Mouse (Mus musculus): ENCODE results near the gene Jph3. TPM values are rescaled to one million over a fixed set of nuclear protein-coding genes. Genes with fewer than 3 reads are reported as not detected.

Gene Jph3
- polyA plus RNA-seq, 1 experiment from 2014 or later: 22.4 TPM

GRCm38 (mm10) chr8:121705174-121705573 is 24.2 kb upstream of the Jph3 start:
- no peaks in the 10 kb centered on the region for H3K27me3 ChIP-seq (ENCODE audit: insufficient read depth, poor library complexity, severe bottlenecking)
- H3K4me1 ChIP-seq (replicated peaks): peaks cover 12% of the 10 kb centered on the region
- 71% methylated on average over 3 of the region's 3 CpGs for WGBS
- no peak overlapping the region for H3K4me3 ChIP-seq
- 0 out of 2 replicates have a peak overlapping the region, but pooled peaks have one; percentile 23 for H3K27ac ChIP-seq
- no peak for DNase-seq (ENCODE audit: low spot score)
- H3K9me3 ChIP-seq: no peaks in the 10 kb centered on the region
- no peaks in the 10 kb centered on the region for H3K36me3 ChIP-seq

GRCm38 (mm10) chr8:121706956-121707355 is 22.5 kb upstream of the Jph3 start:
- Histone ChIP-seq H3K27me3 (ENCODE audit: insufficient read depth, poor library complexity, severe bottlenecking) (no peaks in the 10 kb centered on the region), H3K36me3 (no peaks in the 10 kb centered on the region), H3K27ac (no peak overlapping the region), H3K4me1 (replicated peaks) (peaks cover 12% of the 10 kb centered on the region), H3K9me3 (no peaks in the 10 kb centered on the region), H3K4me3 (no peak overlapping the region)
- 90% methylated on average over 11 of the region's 11 CpGs for WGBS
- DNase-seq (ENCODE audit: low spot score): no peak

- Histone ChIP-seq H3K36me3 (no peaks in the 10 kb centered on the region), H3K9me3 (no peaks in the 10 kb centered on the region), H3K27me3 (ENCODE audit: insufficient read depth, poor library complexity, severe bottlenecking) (peaks cover 1% of the 10 kb centered on the region; the same call in 1 of the 2 replicates), H3K4me3 (no peak overlapping the region), H3K4me1 (replicated peaks) (peaks cover 12% of the 10 kb centered on the region), H3K27ac (no peak overlapping the region)
- no peak for DNase-seq (ENCODE audit: low spot score)
- 59% methylated on average over 6 of the region's 6 CpGs for WGBS
Measured at GRCm38 (mm10) chr8:121708406-121708805, 21.0 kb upstream of the Jph3 start.

- no peaks in the 10 kb centered on the region for H3K36me3 ChIP-seq
- WGBS: 54% methylated on average over 14 of the region's 14 CpGs
- no peak for DNase-seq (ENCODE audit: low spot score)
- peak overlapping the region; percentile 30 for H3K4me3 ChIP-seq
- peaks cover 28% of the 10 kb centered on the region for H3K4me1 ChIP-seq (replicated peaks)
- H3K27ac ChIP-seq: peak overlapping the region; percentile 59
- no peaks in the 10 kb centered on the region for H3K9me3 ChIP-seq
- peaks cover 44% of the 10 kb centered on the region for H3K27me3 ChIP-seq (ENCODE audit: insufficient read depth, poor library complexity, severe bottlenecking)
Measured at GRCm38 (mm10) chr8:121717502-121717901, 11.9 kb upstream of the Jph3 start.

GRCm38 (mm10) chr8:121717982-121718425 is 11.4 kb upstream of the Jph3 start:
- peaks cover 28% of the 10 kb centered on the region for H3K4me1 ChIP-seq (replicated peaks)
- H3K9me3 ChIP-seq: no peaks in the 10 kb centered on the region
- peak; percentile 94 for DNase-seq (ENCODE audit: low spot score)
- H3K4me3 ChIP-seq: peak overlapping the region; percentile 30
- peaks cover 44% of the 10 kb centered on the region for H3K27me3 ChIP-seq (ENCODE audit: insufficient read depth, poor library complexity, severe bottlenecking)
- 28% methylated on average over 12 of the region's 12 CpGs for WGBS
- no peaks in the 10 kb centered on the region for H3K36me3 ChIP-seq
- peak overlapping the region; percentile 59 for H3K27ac ChIP-seq

GRCm38 (mm10) chr8:121718925-121719324 is 10.5 kb upstream of the Jph3 start:
- WGBS: 58% methylated on average over 6 of the region's 6 CpGs
- DNase-seq (ENCODE audit: low spot score): no peak
- H3K36me3 ChIP-seq: no peaks in the 10 kb centered on the region

GRCm38 (mm10) chr8:121721072-121721471 is 8.4 kb upstream of the Jph3 start:
- 61% methylated on average over 6 of the region's 6 CpGs for WGBS
- DNase-seq (ENCODE audit: low spot score): no peak
- H3K36me3 ChIP-seq: no peaks in the 10 kb centered on the region

More at GRCm38 (mm10) chr8:121718925-121719324, 10.5 kb upstream of the Jph3 start:
- H3K4me1 ChIP-seq (replicated peaks): peaks cover 28% of the 10 kb centered on the region
- H3K27me3 ChIP-seq (ENCODE audit: insufficient read depth, poor library complexity, severe bottlenecking): peaks cover 40% of the 10 kb centered on the region
- H3K4me3 ChIP-seq: no peak overlapping the region
- no peak overlapping the region for H3K27ac ChIP-seq
- H3K9me3 ChIP-seq: no peaks in the 10 kb centered on the region

GRCm38 (mm10) chr8:121723846-121724245 is 5.6 kb upstream of the Jph3 start:
- H3K4me3 ChIP-seq: no peak overlapping the region
- no peak overlapping the region for H3K27ac ChIP-seq
- H3K9me3 ChIP-seq: peaks cover 7% of the 10 kb centered on the region; the same call in 1 of the 2 replicates
- H3K36me3 ChIP-seq: no peaks in the 10 kb centered on the region
- WGBS: 78% methylated on average over 12 of the region's 12 CpGs
- peaks cover 32% of the 10 kb centered on the region for H3K27me3 ChIP-seq (ENCODE audit: insufficient read depth, poor library complexity, severe bottlenecking)
- no peak for DNase-seq (ENCODE audit: low spot score)
- no peaks in the 10 kb centered on the region for H3K4me1 ChIP-seq (replicated peaks)

More at GRCm38 (mm10) chr8:121721072-121721471, 8.4 kb upstream of the Jph3 start:
- Histone ChIP-seq H3K9me3 (no peaks in the 10 kb centered on the region), H3K4me3 (no peak overlapping the region), H3K4me1 (replicated peaks) (peaks cover 17% of the 10 kb centered on the region), H3K27ac (no peak overlapping the region), H3K27me3 (ENCODE audit: insufficient read depth, poor library complexity, severe bottlenecking) (peaks cover 28% of the 10 kb centered on the region)

GRCm38 (mm10) chr8:121727164-121727563 is 2.3 kb upstream of the Jph3 start:
- 62% methylated on average over 3 of the region's 3 CpGs for WGBS
- no peaks in the 10 kb centered on the region for H3K36me3 ChIP-seq
- peaks cover 25% of the 10 kb centered on the region for H3K4me1 ChIP-seq (replicated peaks)
- no peak overlapping the region for H3K27ac ChIP-seq
- no peak overlapping the region for H3K4me3 ChIP-seq
- peaks cover 7% of the 10 kb centered on the region; the same call in 1 of the 2 replicates for H3K9me3 ChIP-seq
- no peak for DNase-seq (ENCODE audit: low spot score)
- peaks cover 58% of the 10 kb centered on the region for H3K27me3 ChIP-seq (ENCODE audit: insufficient read depth, poor library complexity, severe bottlenecking)

GRCm38 (mm10) chr8:121729754-121730153 is 331 bp downstream of the Jph3 start:
- no peaks in the 10 kb centered on the region for H3K36me3 ChIP-seq
- 6% methylated on average over 49 of the region's 54 CpGs for WGBS
- peaks cover 29% of the 10 kb centered on the region for H3K4me1 ChIP-seq (replicated peaks)
- peak overlapping the region; percentile 59; the same call in 1 of the 2 replicates for H3K27ac ChIP-seq
- peaks cover 7% of the 10 kb centered on the region; the same call in 1 of the 2 replicates for H3K9me3 ChIP-seq
- DNase-seq (ENCODE audit: low spot score): peak; percentile 31
- H3K27me3 ChIP-seq (ENCODE audit: insufficient read depth, poor library complexity, severe bottlenecking): peaks cover 68% of the 10 kb centered on the region
- peak overlapping the region; percentile 61 for H3K4me3 ChIP-seq

GRCm38 (mm10) chr8:121730170-121730569 is 747 bp downstream of the Jph3 start:
- WGBS: under 1% methylated on average over 60 of the region's 60 CpGs
- peaks cover 29% of the 10 kb centered on the region for H3K4me1 ChIP-seq (replicated peaks)
- H3K27ac ChIP-seq: peak overlapping the region; percentile 70
- peak; percentile 57 for DNase-seq (ENCODE audit: low spot score)
- H3K36me3 ChIP-seq: no peaks in the 10 kb centered on the region
- peaks cover 7% of the 10 kb centered on the region; the same call in 1 of the 2 replicates for H3K9me3 ChIP-seq
- H3K27me3 ChIP-seq (ENCODE audit: insufficient read depth, poor library complexity, severe bottlenecking): peaks cover 68% of the 10 kb centered on the region
- H3K4me3 ChIP-seq: peak overlapping the region; percentile 61

- H3K4me1 ChIP-seq (replicated peaks): peaks cover 29% of the 10 kb centered on the region
- H3K36me3 ChIP-seq: no peaks in the 10 kb centered on the region
- H3K27me3 ChIP-seq (ENCODE audit: insufficient read depth, poor library complexity, severe bottlenecking): peaks cover 68% of the 10 kb centered on the region
- peak overlapping the region; percentile 75 for H3K27ac ChIP-seq
- H3K9me3 ChIP-seq: peaks cover 7% of the 10 kb centered on the region; the same call in 1 of the 2 replicates
- peak; percentile 22 for DNase-seq (ENCODE audit: low spot score)
- WGBS: under 1% methylated on average over 37 of the region's 37 CpGs
- H3K4me3 ChIP-seq: peak overlapping the region; percentile 61
Measured at GRCm38 (mm10) chr8:121730646-121731045, 1.2 kb downstream of the Jph3 start.

GRCm38 (mm10) chr8:121731060-121731459 is 1.6 kb downstream of the Jph3 start:
- peaks cover 68% of the 10 kb centered on the region for H3K27me3 ChIP-seq (ENCODE audit: insufficient read depth, poor library complexity, severe bottlenecking)
- peak overlapping the region; percentile 61 for H3K4me3 ChIP-seq
- peaks cover 29% of the 10 kb centered on the region for H3K4me1 ChIP-seq (replicated peaks)
- H3K9me3 ChIP-seq: peaks cover 7% of the 10 kb centered on the region; the same call in 1 of the 2 replicates
- 3% methylated on average over 11 of the region's 11 CpGs for WGBS
- H3K27ac ChIP-seq: 0 out of 2 replicates have a peak overlapping the region, but pooled peaks have one; percentile 75
- no peaks in the 10 kb centered on the region for H3K36me3 ChIP-seq
- no peak for DNase-seq (ENCODE audit: low spot score)

All from hindbrain, embryonic 10.5 days (tissue).